Mouse (Mus musculus) CH12.LX (cell line): Measurements from ENCODE around the gene Zfp36. TPM values are rescaled to one million over a fixed set of nuclear protein-coding genes. Genes with fewer than 3 reads are reported as not detected.

Experiments used
- DNase-seq: peaks from one replicate; pipeline ENCODE4 v3.0.0-alpha.2; 2013; ENCODE audit errors: extremely low read depth
- H3K27ac ChIP-seq: 2 replicates; pipeline ENCODE4 v1.5.1; 2012; ENCODE audit warnings: low read depth, mild to moderate bottlenecking, control low read depth, moderate library complexity; ENCODE audit not compliant: insufficient read depth
- H3K27me3 ChIP-seq: replicated peaks from 2 replicates; pipeline ENCODE3; 2012; ENCODE audit warnings: inconsistent platforms
- H3K36me3 ChIP-seq, 2 experiments: replicated peaks in 1 of 2; 2 replicates each; pipeline versions ENCODE3 to v1.6.1; 2012; ENCODE audit warnings: inconsistent platforms in 1 of 2, low read length in 1 of 2, mild to moderate bottlenecking in 1 of 2, mixed read lengths in 1 of 2, moderate library complexity in 1 of 2; ENCODE audit not compliant: control insufficient read depth in 1 of 2, insufficient read depth in 1 of 2
- H3K4me1 ChIP-seq, 2 experiments: 2 replicates each; pipeline ENCODE4 v1.6.1; 2012; ENCODE audit warnings: inconsistent platforms in 1 of 2, moderate library complexity in 1 of 2; ENCODE audit not compliant: insufficient read depth in 2 of 2, control insufficient read depth in 1 of 2
- H3K4me2 ChIP-seq: 2 replicates; pipeline ENCODE4 v1.6.1; 2012; ENCODE audit warnings: low read depth, mild to moderate bottlenecking, control low read depth; ENCODE audit not compliant: poor library complexity, insufficient read depth, severe bottlenecking
- H3K4me3 ChIP-seq, 3 experiments: fragments of 150-350 bp in 1 of 3; sonication (generic) in 1 of 3; replicated peaks in 1 of 3; 2 replicates each; pipeline versions ENCODE3 to v1.5.1; 2011 to 2012; ENCODE audit warnings: low read depth in 2 of 3, low read length in 2 of 3, mild to moderate bottlenecking in 2 of 3, moderate library complexity in 2 of 3, control low read depth in 1 of 3, improper control_type of control experiment in 1 of 3, inconsistent platforms in 1 of 3, mixed read lengths in 1 of 3; ENCODE audit not compliant: poor library complexity in 1 of 3
- H3K79me2 ChIP-seq: replicated peaks from 2 replicates; pipeline ENCODE4 v1.6.1; 2012; ENCODE audit warnings: mild to moderate bottlenecking, moderate library complexity; ENCODE audit not compliant: control insufficient read depth, poor library complexity, insufficient read depth, severe bottlenecking; ENCODE audit errors: extremely low read depth
- H3K9ac ChIP-seq: 2 replicates; pipeline ENCODE4 v1.6.1; 2012; ENCODE audit warnings: low read depth, mild to moderate bottlenecking, control low read depth, moderate library complexity; ENCODE audit not compliant: insufficient read depth
- H3K9me3 ChIP-seq: replicated peaks from 2 replicates; pipeline ENCODE3; 2012; ENCODE audit warnings: low read length, inconsistent platforms, mixed read lengths
- BHLHE40 ChIP-seq: IDR thresholded peaks from 2 replicates; pipeline ENCODE4 v1.6.1; 2011; ENCODE audit warnings: mild to moderate bottlenecking, low read depth, low read length, improper control_type of control experiment
- CHD1 ChIP-seq: IDR thresholded peaks from 2 replicates; pipeline ENCODE4 v1.6.1; 2012; ENCODE audit warnings: low read depth, low read length, improper control_type of control experiment, inconsistent platforms
- CHD2 ChIP-seq: IDR thresholded peaks from 2 replicates; pipeline ENCODE4 v1.6.1; 2011; ENCODE audit warnings: low read length, improper control_type of control experiment
- CTCF ChIP-seq, 2 experiments: IDR thresholded peaks in 1 of 2; conservative IDR thresholded peaks in 1 of 2; 2 replicates each; pipeline ENCODE4 v1.5.1; 2011 to 2012; ENCODE audit warnings: low read depth in 2 of 2, low read length in 2 of 2, improper control_type of control experiment in 1 of 2, inconsistent platforms in 1 of 2, mild to moderate bottlenecking in 1 of 2, moderate library complexity in 1 of 2
- E2F4 ChIP-seq: IDR thresholded peaks from 2 replicates; pipeline ENCODE4 v1.6.1; 2011; ENCODE audit warnings: low read depth, low read length, improper control_type of control experiment; ENCODE audit not compliant: insufficient replicate concordance
- EP300 ChIP-seq: IDR thresholded peaks from 2 replicates; pipeline ENCODE4 v1.6.1; 2011; ENCODE audit warnings: low read length, improper control_type of control experiment
- ETS1 ChIP-seq: conservative IDR thresholded peaks from 2 replicates; pipeline ENCODE4 v1.6.1; 2012; ENCODE audit warnings: low read depth, mild to moderate bottlenecking, inconsistent platforms, low read length, improper control_type of control experiment, moderate library complexity
- IRF4 ChIP-seq: IDR thresholded peaks from 2 replicates; pipeline ENCODE4 v1.6.1; 2014; ENCODE audit warnings: low read depth, mild to moderate bottlenecking, inconsistent platforms, low read length, improper control_type of control experiment
- JUN ChIP-seq: IDR thresholded peaks from 2 replicates; pipeline ENCODE4 v1.6.1; 2011; ENCODE audit warnings: low read depth, mild to moderate bottlenecking, low read length, improper control_type of control experiment, moderate library complexity; ENCODE audit not compliant: insufficient read depth
- JUND ChIP-seq: conservative IDR thresholded peaks from 2 replicates; pipeline ENCODE4 v1.6.1; 2011; ENCODE audit warnings: low read depth, low read length, improper control_type of control experiment
- KAT2A ChIP-seq: IDR thresholded peaks from 2 replicates; pipeline ENCODE4 v1.6.1; 2012; ENCODE audit warnings: low read length, improper control_type of control experiment, inconsistent platforms; ENCODE audit not compliant: insufficient replicate concordance
- MAFK ChIP-seq: IDR thresholded peaks from 2 replicates; pipeline ENCODE4 v1.6.1; 2011; ENCODE audit warnings: low read length, improper control_type of control experiment; ENCODE audit not compliant: insufficient replicate concordance
- MAX ChIP-seq: IDR thresholded peaks from 2 replicates; pipeline ENCODE4 v1.6.1; 2011; ENCODE audit warnings: low read length, improper control_type of control experiment
- MAZ ChIP-seq: IDR thresholded peaks from 2 replicates; pipeline ENCODE4 v1.6.1; 2012; ENCODE audit warnings: low read depth, mild to moderate bottlenecking, inconsistent platforms, low read length, improper control_type of control experiment, moderate library complexity
- MEF2A ChIP-seq: IDR thresholded peaks from 2 replicates; pipeline ENCODE4 v1.6.1; 2014; ENCODE audit warnings: low read depth, mild to moderate bottlenecking, inconsistent platforms, low read length, improper control_type of control experiment, borderline replicate concordance
- MXI1 ChIP-seq: IDR thresholded peaks from 2 replicates; pipeline ENCODE4 v1.6.1; 2011; ENCODE audit warnings: mild to moderate bottlenecking, low read depth, low read length, improper control_type of control experiment
- PAX5 ChIP-seq: IDR thresholded peaks from 2 replicates; pipeline ENCODE4 v1.6.1; 2012; ENCODE audit warnings: low read length, inconsistent platforms, mixed read lengths
- POLR2A ChIP-seq: IDR thresholded peaks from 2 replicates; pipeline ENCODE4 v1.6.1; 2011; ENCODE audit warnings: low read depth, mild to moderate bottlenecking, improper control_type of control experiment, low read length
- POLR2AphosphoS2 ChIP-seq: IDR thresholded peaks from 2 replicates; pipeline ENCODE4 v1.6.1; 2011; ENCODE audit warnings: low read depth, low read length, improper control_type of control experiment
- RAD21 ChIP-seq: IDR thresholded peaks from 2 replicates; pipeline ENCODE4 v1.6.1; 2011; ENCODE audit warnings: low read depth, mild to moderate bottlenecking, low read length, improper control_type of control experiment, moderate library complexity
- SIN3A ChIP-seq: IDR thresholded peaks from 2 replicates; pipeline ENCODE4 v1.6.1; 2012; ENCODE audit warnings: low read length, improper control_type of control experiment, inconsistent platforms
- SMC3 ChIP-seq: IDR thresholded peaks from 2 replicates; pipeline ENCODE4 v1.6.1; 2011; ENCODE audit warnings: low read depth, low read length, improper control_type of control experiment
- TCF12 ChIP-seq: IDR thresholded peaks from 2 replicates; pipeline ENCODE4 v1.6.1; 2014; ENCODE audit warnings: low read depth, mild to moderate bottlenecking, inconsistent platforms, low read length, improper control_type of control experiment
- ZMIZ1 ChIP-seq: IDR thresholded peaks from 2 replicates; pipeline ENCODE4 v1.6.1; 2012; ENCODE audit warnings: low read depth, mild to moderate bottlenecking, inconsistent platforms, low read length, improper control_type of control experiment
- ZNF384 ChIP-seq: IDR thresholded peaks from 2 replicates; pipeline ENCODE4 v1.6.1; 2012; ENCODE audit warnings: low read depth, low read length, improper control_type of control experiment, inconsistent platforms
- dilution Hi-C: fragments of 300-500 bp; cut with MboI; formaldehyde crosslinking; loops from 2 replicates; pipeline ENCODE4 v1.14.3; 2020; ENCODE audit warnings: low sequenced_read_pairs; ENCODE audit not compliant: extremely low pct_unique_long_range_greater_than_20kb, extremely low pct_ligation_motif_present
- in situ Hi-C: fragments of 300-500 bp; cut with MboI; formaldehyde crosslinking; loops from 3 replicates; pipeline ENCODE4 v1.14.3; 2019; ENCODE audit warnings: low sequenced_read_pairs, low pct_ligation_motif_present, low pct_unique_long_range_greater_than_20kb, mixed read lengths
- polyA plus RNA-seq: library from polyadenylated mRNA; unstranded; fragments of >175 nt; gene quantifications from 2 replicates; pipeline ENCODE4 v1.2.1, GENCODE M21; 2012; ENCODE audit warnings: low read depth; ENCODE audit not compliant: insufficient read length
- total RNA-seq, 2 experiments: library from RNA; depleted of rRNA; stranded (reverse); fragments of 300-350 nt in 1 of 2; fragments of >200 nt in 1 of 2; gene quantifications; 2 replicates each; pipeline ENCODE4 v1.2.3; 2012 to 2014

Zfp36 gene
- total and polyA plus RNA-seq, 3 experiments, result 1.9 to 9.9 (median 2.8) TPM

GRCm38 (mm10) chr7:28427738-28428137 is 47.7 kb upstream of the Zfp36 start:
- H3K79me2 ChIP-seq, result peaks cover 22% of the 10 kb centered on the region
- H3K27ac ChIP-seq, result no peak overlapping the region
- H3K9ac ChIP-seq, result no peak overlapping the region
- dilution Hi-C loops (no loop called here), in situ Hi-C loops (no loop called here)
- no peak for DNase-seq
- H3K4me2 ChIP-seq, result no peak overlapping the region
- TF ChIP-seq MAZ (no peak), KAT2A (no peak), SMC3 (no peak), CHD1 (no peak), MXI1 (no peak), ZNF384 (no peak), CTCF (conservative IDR thresholded peaks at IDR 0.05 in 1 of 2, IDR thresholded peaks at IDR 0.05 in 1 of 2; ENCODE audit: low read depth in 2 of 2, low read length in 2 of 2) (no peak), PAX5 (no peak), POLR2AphosphoS2 (no peak), POLR2A (no peak), SIN3A (no peak), ZMIZ1 (no peak), IRF4 (no peak), EP300 (no peak)
- H3K4me1 ChIP-seq, result peaks cover 13 to 66% of the 10 kb centered on the region in 2 experiments
- peaks cover 8 to 50% of the 10 kb centered on the region in 2 experiments for H3K36me3 ChIP-seq
- H3K9me3 ChIP-seq, result no peaks in the 10 kb centered on the region
- H3K4me3 ChIP-seq, result no peak overlapping the region
- H3K27me3 ChIP-seq, result no peaks in the 10 kb centered on the region

- peak overlapping the region in 1 of 3 experiments; percentile 42 for H3K4me3 ChIP-seq
- TF ChIP-seq BHLHE40, result peak; percentile 18; the same call in 1 of the 2 replicates
- peak; percentile 43; the same call in 1 of the 2 replicates for TF ChIP-seq MAFK
- no peak for TF ChIP-seq CHD1
- peak; percentile 68 for TF ChIP-seq ETS1
- no peak for TF ChIP-seq SMC3
- 0 out of 2 replicates have a peak, but pooled peaks have one; percentile 11 for TF ChIP-seq MAX
- no peak for TF ChIP-seq E2F4
- 0 out of 2 replicates have a peak, but pooled peaks have one; percentile 72 for TF ChIP-seq SIN3A
- TF ChIP-seq CHD2, result 0 out of 2 replicates have a peak, but pooled peaks have one; percentile 43
- TF ChIP-seq MXI1, result 0 out of 2 replicates have a peak, but pooled peaks have one; percentile 32
- TF ChIP-seq EP300, result peak; percentile 77
- TF ChIP-seq MAZ, result peak; percentile 44; the same call in 1 of the 2 replicates
- peak; percentile 20; the same call in 1 of the 2 replicates for TF ChIP-seq TCF12
- TF ChIP-seq POLR2A, result no peak
- peak; percentile 86 for TF ChIP-seq IRF4
- peak; percentile 48; the same call in 1 of the 2 replicates for TF ChIP-seq MEF2A
- peak; percentile 84 for TF ChIP-seq JUND
- TF ChIP-seq JUN, result peak; percentile 61; the same call in 1 of the 2 replicates
- TF ChIP-seq RAD21, result peak; percentile 12
- no peaks in the 10 kb centered on the region for H3K27me3 ChIP-seq
- no peak overlapping the region for H3K4me2 ChIP-seq
- peak overlapping the region; percentile 66 for H3K27ac ChIP-seq
- peaks cover 1% of the 10 kb centered on the region for H3K9me3 ChIP-seq
- dilution Hi-C loops (no loop called here), in situ Hi-C loops (no loop called here)
- peaks cover 45 to 76% of the 10 kb centered on the region in 2 experiments for H3K36me3 ChIP-seq
- peak; percentile 28 for DNase-seq
- H3K79me2 ChIP-seq, result peaks cover 16% of the 10 kb centered on the region
- no peak overlapping the region for H3K9ac ChIP-seq
- H3K4me1 ChIP-seq, result peaks cover 13 to 35% of the 10 kb centered on the region in 2 experiments
Measured at GRCm38 (mm10) chr7:28423018-28423417, 43.0 kb upstream of the Zfp36 start.
